Mouse (Mus musculus): ENCODE measurements around the gene Med10. TPM values are rescaled to one million over a fixed set of nuclear protein-coding genes. Genes with fewer than 3 reads are reported as not detected.

The Med10 gene
- total RNA-seq, 2 experiments from 2014 or later: 80.7 to 87.1 TPM

- DNase-seq (ENCODE audit: low spot score in 2 of 2): no peak
Observed at GRCm38 (mm10) chr13:69825396-69826095, 23.4 kb downstream of the Med10 start.

- no peak for DNase-seq (ENCODE audit: low spot score in 2 of 2)
Observed at GRCm38 (mm10) chr13:69830606-69831005, 28.4 kb downstream of the Med10 start.

GRCm38 (mm10) chr13:69832578-69832977 is 30.4 kb downstream of the Med10 start:
- DNase-seq (ENCODE audit: low spot score in 2 of 2): no peak

GRCm38 (mm10) chr13:69833416-69833815 is 31.2 kb downstream of the Med10 start:
- no peak for DNase-seq (ENCODE audit: low spot score in 2 of 2)

- DNase-seq (ENCODE audit: low spot score in 2 of 2): peak in 1 of 2 experiments; percentile 28
Observed at GRCm38 (mm10) chr13:69845592-69845991, 43.4 kb downstream of the Med10 start.

- no peak for DNase-seq (ENCODE audit: low spot score in 2 of 2)
Observed at GRCm38 (mm10) chr13:69849579-69849978, 47.4 kb downstream of the Med10 start.

GRCm38 (mm10) chr13:69852313-69852712 is 50.1 kb downstream of the Med10 start:
- DNase-seq (ENCODE audit: low spot score in 2 of 2): no peak

GRCm38 (mm10) chr13:69853425-69854043 is 51.3 kb downstream of the Med10 start:
- no peak for DNase-seq (ENCODE audit: low spot score in 2 of 2)

- no peak for DNase-seq (ENCODE audit: low spot score in 2 of 2)
Observed at GRCm38 (mm10) chr13:69855941-69856340, 53.7 kb downstream of the Med10 start.

- DNase-seq (ENCODE audit: low spot score in 2 of 2): no peak
Observed at GRCm38 (mm10) chr13:69862276-69862675, 60.1 kb downstream of the Med10 start.

- DNase-seq (ENCODE audit: low spot score in 2 of 2): no peak
Observed at GRCm38 (mm10) chr13:69864911-69865310, 62.7 kb downstream of the Med10 start.

Other genes starting within 250 kb of the Med10 start
- gene Srd5a1, start 191.0 kb upstream of the Med10 start, total RNA-seq (2021): 10 to 100 TPM; 22.9 TPM
- 100 to 1,000 TPM; 201 to 208 TPM for gene Ube2ql1, start 62.5 kb upstream of the Med10 start, total RNA-seq (2021)

Measured in layer of hippocampus, postnatal 10 days (tissue).